Mouse (Mus musculus): ENCODE data around the gene Hoxa1.

GRCm38 (mm10) chr6:52202362-52203120, 44.4 kb upstream of the Hoxa1 start:
- TF ChIP-seq CTCF (conservative IDR thresholded peaks at IDR 0.05; ENCODE audit: low read length) (no peak), POU5F1 (IDR thresholded peaks at IDR 0.05; ENCODE audit: borderline replicate concordance, low read length) (no peak), NANOG (IDR thresholded peaks at IDR 0.05; ENCODE audit: borderline replicate concordance, low read length) (no peak)
